Mouse (Mus musculus): ENCODE results near the gene Stac. TPM values are rescaled to one million over a fixed set of nuclear protein-coding genes. Genes with fewer than 3 reads are reported as not detected.

Gene Stac
- polyA plus RNA-seq (2014; fragmentation: Nextera tagmentation; extraction: Ambion mirVana): 3.1 and 4.8 TPM in 2 replicates

DNA sequence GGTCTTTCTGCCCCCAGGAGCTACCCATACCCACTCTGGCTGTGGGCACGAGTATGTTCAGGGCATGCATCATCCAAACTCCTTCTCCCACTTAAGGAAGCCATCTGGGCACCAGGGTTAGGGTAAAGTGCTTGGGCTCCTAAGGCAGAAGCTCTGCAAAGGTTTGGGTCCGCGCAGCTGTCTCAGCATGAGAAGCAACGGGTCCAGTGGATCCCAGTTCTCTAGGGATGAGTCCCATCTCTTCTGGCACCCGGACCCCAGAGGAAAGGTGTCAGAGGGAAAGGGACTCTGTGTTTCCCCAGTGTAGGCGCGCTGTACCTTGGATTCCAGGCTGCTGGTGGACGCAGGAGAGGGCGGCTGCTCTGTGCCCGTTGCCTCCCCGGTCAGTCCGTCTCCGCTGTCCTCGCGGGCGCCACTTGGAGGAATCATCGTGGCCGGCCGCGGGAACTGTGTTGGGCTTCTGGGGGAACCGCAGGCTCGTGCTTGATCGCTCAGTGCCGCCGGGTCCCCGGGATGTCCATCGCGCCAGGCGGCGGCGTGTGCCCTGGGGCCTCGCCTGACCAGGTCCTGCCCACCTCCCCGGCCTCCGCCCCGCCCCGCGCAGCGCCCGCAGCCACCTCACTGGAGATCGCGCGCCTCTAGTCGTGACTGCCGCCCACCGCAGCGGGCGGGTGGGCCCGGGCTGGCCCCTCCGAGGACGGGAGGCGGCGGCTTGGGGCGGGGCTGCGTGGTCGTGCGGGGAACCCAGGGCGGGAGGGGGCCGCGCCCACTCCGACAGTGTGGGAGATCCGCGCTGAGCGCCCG is at the start of gene Stac:
Gene Stac, minus strand, starts transcription at position 669 of the 804 bp plus-strand sequence.
- peaks cover 10% of the 10 kb centered on the region for H3K27me3 ChIP-seq (ENCODE audit: control insufficient read depth, insufficient read depth, low read length)
- peak within 1 kb of the TSS; percentile 54 for H3K9ac ChIP-seq (replicated peaks; ENCODE audit: low read length)
- no peaks in the 10 kb centered on the region for H3K36me3 ChIP-seq (ENCODE audit: control insufficient read depth, insufficient read depth, low read length)
- no peaks in the 10 kb centered on the region for H3K9me3 ChIP-seq (ENCODE audit: control insufficient read depth, low read length)
- H3K4me2 ChIP-seq (ENCODE audit: low read length): peak within 1 kb of the TSS; percentile 93
- no peak within 1 kb of the TSS for H3K27ac ChIP-seq (replicated peaks; ENCODE audit: low read depth, low read length)
- H3K4me3 ChIP-seq (replicated peaks; ENCODE audit: low read depth, low read length): peak within 1 kb of the TSS; percentile 53
- WGBS: 2% methylated on average over 64 of the region's 64 CpGs
- ATAC-seq (ENCODE audit: low FRiP score, low TSS enrichment) (peak; percentile 46; the same call in 1 of the 2 replicates), DNase-seq (peak; percentile 68)
- 0 out of 2 replicates have a peak, but pooled peaks cover 4% of the 10 kb centered on the region for H3K4me1 ChIP-seq (ENCODE audit: control insufficient read depth, insufficient read depth, low read length)

DNA sequence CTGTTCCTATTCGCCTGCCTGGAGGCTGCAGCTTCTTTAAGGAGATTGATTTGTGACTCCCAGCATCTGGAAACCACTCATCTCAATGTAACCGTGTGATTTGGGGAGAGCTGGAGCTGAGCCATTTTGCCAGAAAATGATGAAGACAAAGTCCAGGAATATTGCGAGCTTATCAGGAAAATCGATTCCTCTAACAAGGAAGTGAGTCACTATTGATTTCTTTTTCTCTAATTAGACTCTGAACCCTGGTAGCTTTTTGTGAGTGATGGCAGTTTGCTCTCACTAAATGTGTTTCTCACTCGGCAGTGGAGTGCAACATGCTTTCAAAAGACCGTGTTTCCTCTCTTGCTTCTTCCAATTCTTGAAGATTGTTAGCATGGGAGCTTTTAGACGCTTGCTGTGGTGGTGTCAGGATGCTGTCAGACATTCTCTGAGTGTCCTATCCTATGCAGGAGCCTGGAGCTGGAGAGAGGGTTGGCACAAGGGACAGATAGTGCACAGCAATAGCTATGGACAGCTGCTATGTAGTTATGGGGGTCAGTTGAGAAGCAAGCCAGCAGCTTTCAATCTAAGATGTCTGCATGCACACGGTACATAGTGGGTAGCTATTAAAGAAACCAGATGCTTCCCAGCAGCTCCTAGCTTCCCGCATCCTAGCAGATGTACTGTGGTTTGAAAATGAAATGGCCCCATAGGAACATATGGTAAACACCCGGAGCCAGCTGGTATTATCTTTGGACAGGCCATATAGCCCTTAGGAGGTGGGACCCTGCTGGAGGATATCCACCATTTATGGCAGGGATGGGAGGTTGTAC is 49.5 kb upstream of the Stac start:
- no peaks in the 10 kb centered on the region; the same call in 1 of the 2 replicates for H3K4me1 ChIP-seq (ENCODE audit: control insufficient read depth, insufficient read depth, low read length)
- no peak overlapping the region for H3K9ac ChIP-seq (replicated peaks; ENCODE audit: low read length)
- no peaks in the 10 kb centered on the region for H3K36me3 ChIP-seq (ENCODE audit: control insufficient read depth, insufficient read depth, low read length)
- no peak overlapping the region for H3K4me2 ChIP-seq (ENCODE audit: low read length)
- H3K4me3 ChIP-seq (replicated peaks; ENCODE audit: low read depth, low read length): no peak overlapping the region
- DNase-seq (no peak), ATAC-seq (ENCODE audit: low FRiP score, low TSS enrichment) (no peak)
- H3K9me3 ChIP-seq (ENCODE audit: control insufficient read depth, low read length): no peaks in the 10 kb centered on the region
- H3K27me3 ChIP-seq (ENCODE audit: control insufficient read depth, insufficient read depth, low read length): no peaks in the 10 kb centered on the region
- 80% methylated on average over 10 of the region's 10 CpGs for WGBS
- H3K27ac ChIP-seq (replicated peaks; ENCODE audit: low read depth, low read length): no peak overlapping the region

DNA sequence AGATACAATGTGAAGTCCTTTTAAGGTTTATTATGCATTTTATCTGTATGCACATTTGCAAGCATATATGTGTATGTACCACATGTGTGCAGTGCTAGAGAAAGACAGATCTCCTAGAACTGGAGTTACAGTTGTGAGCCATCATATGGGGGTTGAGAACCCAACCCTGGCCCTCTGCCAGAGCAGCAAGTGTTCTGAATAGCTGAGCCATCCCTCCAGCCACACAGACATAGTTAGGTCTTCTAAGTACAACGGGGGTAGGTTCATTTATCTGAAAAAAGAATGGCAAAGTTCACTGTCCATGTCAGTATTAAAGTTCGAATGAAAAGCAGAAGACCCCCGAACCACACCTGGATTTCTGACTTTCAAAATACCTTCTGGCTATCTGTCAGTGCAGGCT is 48.9 kb upstream of the Stac start:
- H3K36me3 ChIP-seq (ENCODE audit: control insufficient read depth, insufficient read depth, low read length): no peaks in the 10 kb centered on the region
- H3K27ac ChIP-seq (replicated peaks; ENCODE audit: low read depth, low read length): no peak overlapping the region
- H3K27me3 ChIP-seq (ENCODE audit: control insufficient read depth, insufficient read depth, low read length): no peaks in the 10 kb centered on the region
- ATAC-seq (ENCODE audit: low FRiP score, low TSS enrichment) (no peak), DNase-seq (peak; percentile 17)
- no peaks in the 10 kb centered on the region for H3K9me3 ChIP-seq (ENCODE audit: control insufficient read depth, low read length)
- WGBS: 78% methylated on average over 3 of the region's 3 CpGs
- no peak overlapping the region for H3K9ac ChIP-seq (replicated peaks; ENCODE audit: low read length)
- H3K4me2 ChIP-seq (ENCODE audit: low read length): no peak overlapping the region
- H3K4me1 ChIP-seq (ENCODE audit: control insufficient read depth, insufficient read depth, low read length): no peaks in the 10 kb centered on the region; the same call in 1 of the 2 replicates
- H3K4me3 ChIP-seq (replicated peaks; ENCODE audit: low read depth, low read length): no peak overlapping the region

DNA sequence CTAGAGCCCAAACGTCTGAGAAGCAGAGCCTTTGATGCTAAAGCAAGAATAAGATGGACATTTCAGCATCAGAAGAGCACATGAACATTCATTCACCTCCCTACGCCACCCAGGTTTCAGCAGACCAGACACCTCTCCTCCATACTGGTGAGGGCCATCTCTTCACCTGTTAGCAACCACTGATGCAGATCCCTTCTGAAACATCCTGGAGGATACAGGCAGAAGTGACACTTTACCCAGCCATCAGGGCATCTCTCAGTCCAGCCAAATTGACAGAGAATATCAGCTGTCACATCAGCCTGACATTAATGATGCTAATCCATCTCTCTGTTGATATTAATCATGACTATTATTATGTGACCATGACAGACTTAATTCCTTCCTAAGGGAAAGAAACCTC is 47.6 kb upstream of the Stac start:
- no peak overlapping the region for H3K9ac ChIP-seq (replicated peaks; ENCODE audit: low read length)
- H3K27me3 ChIP-seq (ENCODE audit: control insufficient read depth, insufficient read depth, low read length): no peaks in the 10 kb centered on the region
- no peak overlapping the region for H3K4me2 ChIP-seq (ENCODE audit: low read length)
- H3K27ac ChIP-seq (replicated peaks; ENCODE audit: low read depth, low read length): no peak overlapping the region
- no peak overlapping the region for H3K4me3 ChIP-seq (replicated peaks; ENCODE audit: low read depth, low read length)
- H3K9me3 ChIP-seq (ENCODE audit: control insufficient read depth, low read length): no peaks in the 10 kb centered on the region
- ATAC-seq (ENCODE audit: low FRiP score, low TSS enrichment): no peak
- DNase-seq: no peak
- no peaks in the 10 kb centered on the region; the same call in 1 of the 2 replicates for H3K4me1 ChIP-seq (ENCODE audit: control insufficient read depth, insufficient read depth, low read length)
- WGBS: 80% methylated on average over 2 of the region's 2 CpGs
- H3K36me3 ChIP-seq (ENCODE audit: control insufficient read depth, insufficient read depth, low read length): no peaks in the 10 kb centered on the region

DNA sequence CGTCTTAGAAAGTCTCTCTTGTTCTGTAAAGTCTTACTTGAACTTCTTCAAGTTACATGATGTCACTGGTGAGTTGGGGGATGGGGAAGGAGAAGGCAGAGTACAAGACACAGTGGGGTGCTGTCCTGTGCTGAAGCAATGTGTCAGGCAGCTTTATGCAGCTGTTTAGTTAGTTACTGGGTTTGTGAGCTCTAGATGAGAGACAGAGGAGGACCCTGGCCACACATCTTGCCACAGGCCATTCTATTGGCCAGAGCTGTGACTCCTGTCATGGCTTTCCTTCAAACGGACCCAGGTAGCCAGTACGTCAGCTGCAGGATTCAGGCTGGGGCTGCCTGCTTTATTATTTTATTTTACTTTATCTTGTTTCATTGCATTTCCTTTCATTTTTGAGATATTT is 45.8 kb upstream of the Stac start:
- DNase-seq: no peak
- H3K27ac ChIP-seq (replicated peaks; ENCODE audit: low read depth, low read length): no peak overlapping the region
- no peak for ATAC-seq (ENCODE audit: low FRiP score, low TSS enrichment)
- no peaks in the 10 kb centered on the region for H3K9me3 ChIP-seq (ENCODE audit: control insufficient read depth, low read length)
- H3K4me1 ChIP-seq (ENCODE audit: control insufficient read depth, insufficient read depth, low read length): no peaks in the 10 kb centered on the region; the same call in 1 of the 2 replicates
- H3K4me3 ChIP-seq (replicated peaks; ENCODE audit: low read depth, low read length): no peak overlapping the region
- no peak overlapping the region for H3K9ac ChIP-seq (replicated peaks; ENCODE audit: low read length)
- no peak overlapping the region for H3K4me2 ChIP-seq (ENCODE audit: low read length)
- no peaks in the 10 kb centered on the region for H3K27me3 ChIP-seq (ENCODE audit: control insufficient read depth, insufficient read depth, low read length)
- WGBS: 74% methylated on average over 3 of the region's 3 CpGs
- H3K36me3 ChIP-seq (ENCODE audit: control insufficient read depth, insufficient read depth, low read length): no peaks in the 10 kb centered on the region

DNA sequence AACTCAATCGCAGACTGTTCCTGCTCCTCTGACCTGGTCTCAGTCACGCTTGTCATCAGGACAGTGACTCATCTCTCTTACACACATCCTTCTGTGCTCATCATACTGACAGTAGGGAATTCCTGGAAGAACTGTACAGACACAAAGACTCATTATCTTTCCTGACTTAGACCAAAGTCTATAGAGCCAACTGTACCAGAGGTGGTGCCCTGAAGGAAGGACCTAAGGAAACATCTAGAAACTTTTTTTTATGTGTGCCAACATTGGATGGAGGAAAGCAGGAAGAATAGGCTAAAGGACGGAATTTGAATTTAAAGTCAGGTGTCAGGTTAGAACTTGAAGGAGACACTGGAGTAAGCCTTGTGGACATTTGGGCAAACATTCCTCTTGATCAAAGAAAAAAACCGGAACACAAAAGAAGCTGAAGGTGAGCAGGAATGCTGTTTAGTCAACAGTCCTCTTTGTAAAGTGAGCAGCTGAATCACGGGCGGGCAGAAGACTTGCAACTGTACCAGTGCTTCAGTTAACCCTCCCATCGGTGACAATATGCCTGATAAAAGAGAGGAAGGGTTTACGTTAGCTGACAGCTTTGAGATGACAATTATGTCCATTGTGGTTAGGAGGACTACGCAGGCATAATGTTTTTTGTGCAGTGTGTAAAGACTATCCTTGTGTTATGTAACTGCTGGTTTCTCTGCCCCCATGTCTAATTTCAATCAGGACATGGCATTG is 42.0 kb upstream of the Stac start:
- Histone ChIP-seq H3K9ac (replicated peaks; ENCODE audit: low read length) (no peak overlapping the region), H3K27ac (replicated peaks; ENCODE audit: low read depth, low read length) (no peak overlapping the region), H3K4me1 (ENCODE audit: control insufficient read depth, insufficient read depth, low read length) (no peaks in the 10 kb centered on the region), H3K9me3 (ENCODE audit: control insufficient read depth, low read length) (no peaks in the 10 kb centered on the region), H3K27me3 (ENCODE audit: control insufficient read depth, insufficient read depth, low read length) (no peaks in the 10 kb centered on the region), H3K4me3 (replicated peaks; ENCODE audit: low read depth, low read length) (no peak overlapping the region), H3K36me3 (ENCODE audit: control insufficient read depth, insufficient read depth, low read length) (no peaks in the 10 kb centered on the region), H3K4me2 (ENCODE audit: low read length) (no peak overlapping the region)
- DNase-seq (no peak), ATAC-seq (ENCODE audit: low FRiP score, low TSS enrichment) (no peak)
- 88% methylated on average over 9 of the region's 9 CpGs for WGBS

DNA sequence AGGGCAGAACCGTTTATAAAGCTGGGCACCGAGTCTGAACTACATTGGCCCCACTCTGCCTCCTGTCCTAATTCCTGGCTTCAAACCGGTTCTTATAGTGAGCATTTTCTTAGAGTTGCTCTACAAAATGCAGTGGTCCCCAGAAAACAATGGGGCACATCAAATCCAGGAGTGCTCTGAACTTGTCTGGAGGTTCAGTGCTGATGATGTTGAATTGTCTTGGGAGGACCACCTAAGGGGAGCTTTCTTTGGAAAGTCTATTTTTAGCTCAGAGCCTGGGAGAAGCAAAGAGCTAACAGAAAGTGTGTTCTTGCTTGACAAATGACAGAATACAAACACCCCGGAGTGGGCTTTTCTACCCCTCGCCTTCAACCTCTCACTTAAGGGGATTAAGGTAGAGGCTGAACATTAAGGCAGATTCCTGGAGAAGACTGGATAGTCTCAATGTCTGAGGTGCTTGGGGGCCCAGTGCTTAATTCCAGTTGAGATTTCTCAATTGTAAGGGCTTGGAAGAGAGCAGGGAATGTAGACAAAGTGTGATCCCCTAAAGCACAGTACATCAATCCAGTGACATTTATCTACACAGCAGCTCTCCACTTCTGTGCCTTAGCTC is 34.9 kb upstream of the Stac start:
- Histone ChIP-seq H3K4me2 (ENCODE audit: low read length) (no peak overlapping the region), H3K9ac (replicated peaks; ENCODE audit: low read length) (no peak overlapping the region), H3K4me1 (ENCODE audit: control insufficient read depth, insufficient read depth, low read length) (no peaks in the 10 kb centered on the region), H3K27me3 (ENCODE audit: control insufficient read depth, insufficient read depth, low read length) (no peaks in the 10 kb centered on the region), H3K9me3 (ENCODE audit: control insufficient read depth, low read length) (no peaks in the 10 kb centered on the region), H3K4me3 (replicated peaks; ENCODE audit: low read depth, low read length) (no peak overlapping the region), H3K27ac (replicated peaks; ENCODE audit: low read depth, low read length) (no peak overlapping the region), H3K36me3 (ENCODE audit: control insufficient read depth, insufficient read depth, low read length) (no peaks in the 10 kb centered on the region)
- ATAC-seq (ENCODE audit: low FRiP score, low TSS enrichment) (no peak), DNase-seq (no peak)
- 19% methylated on average over 5 of the region's 5 CpGs for WGBS

DNA sequence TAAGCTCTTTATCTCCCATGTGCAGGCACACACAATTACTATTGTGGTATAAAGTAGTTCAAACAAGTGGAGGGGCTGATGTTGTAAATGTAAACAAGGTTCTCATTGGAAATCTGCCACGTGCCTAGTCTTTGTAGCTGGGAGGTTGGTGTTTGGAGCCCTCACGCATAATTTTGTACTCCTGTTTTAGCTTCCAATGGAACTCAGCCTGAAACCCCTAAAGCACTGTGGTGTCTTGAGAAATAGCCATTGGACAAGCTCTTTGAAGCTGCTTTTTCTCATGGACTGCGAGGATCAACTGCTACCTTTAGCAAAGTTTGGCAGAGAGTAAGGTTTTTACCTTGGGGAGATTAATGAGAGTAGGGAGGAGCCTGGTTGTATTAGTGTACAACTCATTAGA is 24.3 kb upstream of the Stac start:
- Histone ChIP-seq H3K36me3 (ENCODE audit: control insufficient read depth, insufficient read depth, low read length) (no peaks in the 10 kb centered on the region), H3K4me3 (replicated peaks; ENCODE audit: low read depth, low read length) (no peak overlapping the region), H3K4me1 (ENCODE audit: control insufficient read depth, insufficient read depth, low read length) (no peaks in the 10 kb centered on the region), H3K27me3 (ENCODE audit: control insufficient read depth, insufficient read depth, low read length) (no peaks in the 10 kb centered on the region), H3K4me2 (ENCODE audit: low read length) (no peak overlapping the region), H3K9ac (replicated peaks; ENCODE audit: low read length) (no peak overlapping the region), H3K27ac (replicated peaks; ENCODE audit: low read depth, low read length) (no peak overlapping the region), H3K9me3 (ENCODE audit: control insufficient read depth, low read length) (no peaks in the 10 kb centered on the region)
- WGBS: 59% methylated on average over 3 of the region's 3 CpGs
- DNase-seq (no peak), ATAC-seq (ENCODE audit: low FRiP score, low TSS enrichment) (no peak)

Measured in midbrain, embryonic 14.5 days (tissue).